Mouse (Mus musculus) right cerebral cortex, postnatal 25 days (tissue): Measurements from ENCODE around the gene Rgs16.
"Not testable (repeated sequence)": the region's sequence is repeated elsewhere in the genome, so short reads cannot be mapped to it uniquely, and the experiment has no call there.

ENCODE experiments used
- DNase-seq: peaks from one replicate; pipeline ENCODE4 v3.0.0; 2022

The Rgs16 gene

DNA sequence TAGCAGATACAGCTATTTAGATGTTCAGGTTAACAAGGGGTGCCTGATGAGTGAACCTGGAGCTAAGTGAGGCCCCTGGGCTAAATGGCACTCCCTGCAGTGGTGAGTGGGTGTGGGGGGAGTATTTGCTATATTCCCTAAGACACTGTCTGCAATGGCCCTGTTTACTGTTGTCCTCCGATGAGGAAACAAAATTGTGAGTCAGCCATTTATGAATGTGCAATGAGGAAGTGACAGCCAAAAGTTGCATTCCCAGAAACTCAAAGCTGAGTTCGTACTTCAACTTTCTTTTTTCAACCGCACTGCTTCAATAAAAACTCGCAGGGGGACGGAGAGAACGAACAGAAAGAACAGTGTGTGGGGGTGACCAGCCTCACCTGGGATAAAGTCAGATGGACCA lies 12.4 kb downstream of the Rgs16 start:
- no peak for DNase-seq

DNA sequence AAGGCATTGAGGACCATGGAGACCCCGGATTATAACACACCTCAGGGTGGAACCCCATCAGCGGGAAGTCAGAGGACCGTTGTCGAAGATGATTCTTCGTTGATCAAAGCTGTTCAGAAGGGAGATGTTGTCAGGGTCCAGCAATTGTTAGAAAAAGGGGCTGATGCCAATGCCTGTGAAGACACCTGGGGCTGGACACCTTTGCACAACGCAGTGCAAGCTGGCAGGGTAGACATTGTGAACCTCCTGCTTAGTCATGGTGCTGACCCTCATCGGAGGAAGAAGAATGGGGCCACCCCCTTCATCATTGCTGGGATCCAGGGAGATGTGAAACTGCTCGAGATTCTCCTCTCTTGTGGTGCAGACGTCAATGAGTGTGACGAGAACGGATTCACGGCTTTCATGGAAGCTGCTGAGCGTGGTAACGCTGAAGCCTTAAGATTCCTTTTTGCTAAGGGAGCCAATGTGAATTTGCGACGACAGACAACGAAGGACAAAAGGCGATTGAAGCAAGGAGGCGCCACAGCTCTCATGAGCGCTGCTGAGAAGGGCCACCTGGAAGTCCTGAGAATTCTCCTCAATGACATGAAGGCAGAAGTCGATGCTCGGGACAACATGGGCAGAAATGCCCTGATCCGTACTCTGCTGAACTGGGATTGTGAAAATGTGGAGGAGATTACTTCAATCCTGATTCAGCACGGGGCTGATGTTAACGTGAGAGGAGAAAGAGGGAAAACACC lies 13.7 kb downstream of the Rgs16 start:
- DNase-seq = no peak

DNA sequence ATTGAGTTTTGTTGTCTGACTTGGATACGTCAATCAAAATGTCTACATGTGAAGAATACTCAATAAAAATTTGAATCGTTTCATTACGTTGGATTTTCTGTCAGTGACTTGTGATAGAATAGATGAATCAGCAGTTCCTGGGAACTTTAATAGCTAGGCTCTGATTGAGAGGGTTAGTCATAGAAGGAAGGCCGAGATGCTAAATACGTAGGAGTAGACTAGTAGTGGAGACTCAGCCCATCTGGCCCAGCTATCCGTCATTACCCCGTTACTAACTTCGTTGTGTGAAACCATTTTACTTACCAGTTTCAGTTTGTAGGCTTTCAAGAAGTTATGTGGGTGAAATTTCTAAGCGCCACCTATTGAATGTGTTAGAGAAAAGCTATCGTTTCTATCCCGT lies 24.0 kb downstream of the Rgs16 start:
- no peak for DNase-seq

DNA sequence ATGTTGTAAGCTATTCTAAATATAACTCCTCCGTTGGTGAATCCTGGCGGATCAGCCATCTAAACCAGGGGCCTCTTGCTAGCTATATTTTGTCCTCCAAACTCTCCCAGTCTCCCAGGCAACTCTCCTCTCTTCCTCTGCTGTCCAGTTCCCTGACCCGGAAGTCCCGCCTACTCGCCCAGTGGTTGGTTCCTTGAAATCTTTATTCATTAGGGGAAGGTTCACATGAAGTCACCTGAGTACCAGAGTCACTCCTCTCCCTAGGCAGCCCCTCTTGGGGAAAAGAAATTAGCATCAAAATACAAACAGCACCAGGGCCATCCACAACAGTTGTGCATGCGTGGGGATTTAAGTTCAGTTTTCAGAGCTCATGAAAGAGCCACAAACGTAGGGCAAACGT lies 26.1 kb downstream of the Rgs16 start:
- no peak for DNase-seq

DNA sequence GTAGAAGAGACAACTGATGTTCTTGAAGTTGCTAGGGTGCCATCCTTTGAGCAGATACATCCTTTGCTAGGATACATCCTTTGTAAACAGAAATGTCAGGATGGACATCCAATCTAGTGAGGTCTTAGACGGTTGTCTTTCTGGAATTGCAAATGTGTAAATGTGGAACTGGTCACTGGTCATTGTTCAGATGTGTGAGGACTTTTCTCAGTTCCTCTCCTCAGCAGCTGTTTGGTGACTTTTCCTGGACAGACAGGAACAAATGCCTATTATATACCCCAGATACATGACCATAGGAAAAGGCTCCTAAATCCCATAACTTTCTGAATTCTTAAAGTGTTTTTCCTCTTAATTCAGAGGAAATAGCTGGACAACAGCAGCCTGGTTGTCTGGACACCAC lies 27.1 kb downstream of the Rgs16 start:
- DNase-seq = no peak

DNA sequence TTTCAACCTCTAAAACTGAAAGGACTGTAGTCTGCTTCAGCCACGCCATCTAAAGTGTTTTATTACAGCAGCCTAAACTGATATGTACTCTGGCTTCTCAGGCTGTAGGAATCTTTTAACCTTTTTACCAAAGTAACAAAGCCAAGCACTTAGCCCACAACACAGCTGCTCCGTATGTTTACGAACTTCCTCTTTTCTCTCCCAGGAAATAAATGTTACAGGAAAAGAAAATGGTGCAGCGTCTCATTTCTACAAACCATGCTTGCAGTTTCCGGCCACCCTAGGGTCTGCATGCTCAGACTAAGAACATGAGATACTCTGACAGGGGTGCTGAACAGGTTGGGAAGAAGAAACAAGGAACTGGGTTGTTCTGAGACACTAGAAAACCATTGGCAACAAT lies 28.3 kb downstream of the Rgs16 start:
- DNase-seq = no peak

DNA sequence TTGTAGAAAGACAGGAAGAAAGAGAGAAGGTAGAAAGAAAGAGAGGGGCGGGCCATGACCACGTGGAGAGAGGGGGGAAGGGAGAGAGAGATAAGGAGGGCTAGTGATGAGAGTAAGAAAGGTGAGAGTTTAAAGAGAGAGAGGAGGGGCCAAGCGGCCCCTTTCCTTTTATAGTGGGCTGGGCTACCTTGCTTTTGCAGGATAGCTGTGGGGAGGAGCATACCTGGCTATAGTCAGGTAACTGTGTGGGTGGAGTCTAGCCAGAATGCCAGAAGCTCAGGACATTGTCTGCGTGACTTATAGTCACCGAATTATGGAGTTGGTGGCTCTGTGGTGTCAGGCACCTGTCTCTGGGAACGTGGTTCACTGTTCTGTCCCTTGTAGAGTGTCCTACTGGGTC lies 29.4 kb downstream of the Rgs16 start:
- not testable (repeated sequence) for DNase-seq

DNA sequence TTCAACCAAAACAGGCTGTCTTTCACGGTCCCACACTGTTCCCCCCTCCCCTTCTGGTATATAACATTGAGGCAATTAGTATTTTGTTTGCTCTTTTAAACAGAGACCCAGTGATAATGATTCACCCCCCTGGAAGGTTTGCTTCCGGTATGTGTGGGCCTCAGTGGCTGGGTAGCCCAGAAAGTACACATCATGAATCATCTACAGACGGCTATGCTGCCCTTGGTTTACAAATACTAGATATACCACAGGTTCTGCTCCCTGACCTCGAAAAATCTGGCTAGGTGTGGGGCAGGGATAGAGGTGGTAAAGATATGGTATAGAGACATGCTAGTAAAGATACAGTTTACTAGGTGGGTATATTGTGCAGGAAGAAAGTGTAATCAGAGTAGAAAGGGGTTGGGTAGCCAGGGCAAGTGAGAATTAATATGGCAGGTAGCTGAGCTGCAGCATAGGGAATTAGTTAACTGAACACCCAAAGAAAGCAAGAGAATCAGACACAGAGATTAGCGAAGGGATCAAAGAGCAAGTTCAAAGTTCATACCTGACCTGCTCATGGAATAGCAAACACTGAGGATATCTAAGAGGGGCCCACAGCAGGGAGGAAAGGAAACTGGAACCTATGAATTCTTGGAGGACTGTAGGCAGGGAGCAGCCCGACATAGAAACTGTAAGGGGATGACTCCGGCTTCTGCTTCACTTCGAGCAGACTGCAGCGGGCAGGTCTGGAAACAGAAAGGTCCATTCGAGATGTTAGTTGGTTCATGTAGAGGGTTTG lies 30.0 kb downstream of the Rgs16 start:
- DNase-seq = no peak

DNA sequence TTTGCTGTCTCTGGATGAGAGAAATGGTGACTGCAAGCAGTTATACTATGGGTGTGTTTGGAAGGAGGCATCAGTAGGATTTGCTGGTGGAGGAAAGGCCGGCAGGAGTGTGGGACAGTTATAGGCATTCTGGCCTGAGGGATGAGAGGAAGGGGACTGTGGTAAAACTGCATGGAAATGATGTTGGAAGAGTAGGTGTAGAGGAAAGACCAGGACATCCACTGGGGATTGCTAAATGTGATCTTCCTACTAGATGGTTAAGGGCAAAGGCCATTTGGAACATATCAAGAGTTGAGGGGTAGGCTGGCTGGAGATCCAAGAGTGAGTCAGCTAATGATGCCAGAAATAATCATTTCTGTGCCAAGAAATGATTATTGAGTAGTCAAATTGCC lies 30.6 kb downstream of the Rgs16 start:
- DNase-seq = no peak

DNA sequence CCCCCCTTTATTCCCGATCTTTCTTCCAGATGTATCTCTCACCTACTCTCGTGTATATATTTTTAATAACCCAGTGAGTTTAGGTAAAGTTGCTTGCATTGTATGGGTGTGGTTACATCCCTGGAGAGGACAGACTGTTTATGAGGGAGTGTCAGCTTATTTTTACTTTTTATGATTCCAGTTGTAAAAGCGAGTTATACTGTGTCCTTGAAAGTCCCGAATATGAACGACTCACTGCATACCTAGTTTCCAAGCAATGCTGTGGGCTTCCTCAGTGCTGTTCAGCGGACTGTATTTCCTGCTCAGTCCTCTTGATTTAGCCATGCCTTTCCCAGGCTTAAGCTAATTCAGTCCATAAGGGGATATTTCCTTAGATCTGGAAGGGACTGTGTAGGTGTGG lies 35.0 kb downstream of the Rgs16 start:
- DNase-seq = no peak

DNA sequence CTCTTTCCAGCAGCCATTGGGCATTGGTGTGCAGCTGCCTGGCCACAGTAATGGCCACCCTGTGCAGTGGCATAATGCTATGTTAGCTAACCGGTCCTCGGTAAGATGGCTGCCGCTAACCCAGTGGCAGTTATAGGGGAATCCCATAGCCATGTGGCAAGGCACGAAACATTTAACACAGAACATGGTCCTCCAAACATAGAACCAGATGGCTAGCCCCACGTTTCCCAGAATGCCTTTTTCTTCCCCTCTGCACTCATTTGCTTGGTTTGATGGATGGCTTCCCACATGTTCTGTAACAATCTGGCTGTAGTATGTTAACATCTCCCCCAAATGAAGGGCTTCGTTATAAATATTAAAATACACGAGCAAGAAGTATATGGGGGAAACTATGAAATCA lies 36.1 kb downstream of the Rgs16 start:
- DNase-seq = no peak

DNA sequence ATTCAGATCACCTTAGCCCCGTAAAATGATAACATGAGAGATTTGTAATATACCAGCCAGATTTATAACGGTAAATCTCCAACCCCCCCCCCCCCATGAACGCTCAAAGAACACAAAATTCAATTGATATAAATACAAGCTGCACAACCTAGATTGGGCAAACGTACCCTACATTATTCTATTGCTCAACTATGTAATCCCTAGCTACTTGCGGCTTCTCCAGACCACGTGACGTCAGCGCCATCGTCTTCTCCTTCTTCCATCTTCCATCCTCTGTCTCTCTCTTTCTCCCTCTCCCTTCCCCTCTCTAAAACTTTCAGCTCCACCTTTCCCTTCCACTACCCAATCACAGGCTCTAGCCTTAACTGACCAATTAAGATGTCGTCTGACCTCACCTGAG lies 38.1 kb downstream of the Rgs16 start:
- no peak for DNase-seq

DNA sequence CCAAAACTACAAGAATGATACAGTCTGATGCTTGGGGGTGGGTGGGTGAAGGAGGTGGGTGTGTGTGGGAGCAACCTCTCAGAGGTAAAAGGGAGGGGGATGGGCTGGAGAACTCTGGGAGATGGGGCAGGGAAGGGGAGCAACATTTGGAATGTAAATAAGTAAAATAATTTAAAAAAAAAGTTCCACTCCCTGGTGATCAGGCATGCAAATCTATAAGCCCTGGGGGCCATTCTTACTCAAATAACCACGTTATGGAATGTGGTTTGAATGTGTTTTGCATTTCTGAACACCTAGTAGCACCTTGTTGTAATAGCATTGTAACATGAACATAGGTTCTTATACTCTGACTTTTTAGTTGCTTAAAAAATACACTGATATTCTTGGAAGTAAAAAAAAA lies 43.2 kb downstream of the Rgs16 start:
- no peak for DNase-seq

DNA sequence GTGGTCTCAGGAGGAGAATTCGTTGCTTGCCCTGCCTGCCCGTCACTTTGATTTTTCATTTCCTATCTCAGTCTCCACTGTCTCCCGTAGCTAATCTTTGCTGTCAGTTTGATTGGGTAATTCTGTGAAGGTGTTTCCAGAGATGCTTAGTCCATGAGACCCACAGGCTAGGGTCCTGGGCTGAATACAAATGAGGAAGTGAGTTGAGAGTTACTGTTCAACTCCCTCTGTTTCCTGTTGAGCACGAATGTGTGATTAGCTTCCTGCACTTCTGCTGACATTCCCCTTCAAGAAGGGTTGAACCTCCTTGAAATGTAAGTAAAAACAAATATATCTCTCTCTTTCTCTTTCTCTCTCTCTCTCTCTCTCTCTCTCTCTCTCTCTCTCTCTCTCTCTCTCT lies 45.5 kb downstream of the Rgs16 start:
- no peak for DNase-seq

DNA sequence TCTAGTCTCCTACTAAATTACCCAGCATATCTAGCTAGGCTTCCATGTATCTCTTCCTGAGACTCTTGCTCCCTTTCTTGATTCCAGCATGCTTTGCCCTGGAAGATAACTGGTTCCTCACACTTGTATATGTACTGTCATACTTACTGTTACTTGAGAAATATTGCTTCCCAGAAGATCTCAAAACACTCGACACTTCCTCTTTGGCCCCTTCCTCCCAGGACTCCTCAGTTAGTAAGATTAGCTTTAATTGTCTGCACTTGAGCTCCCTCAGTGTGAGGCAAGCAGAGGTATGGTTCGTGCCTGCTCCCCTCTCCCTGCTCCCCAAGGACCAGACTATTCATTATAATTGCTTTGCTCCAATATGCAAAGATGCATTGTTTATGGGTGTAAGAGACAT lies 50.6 kb downstream of the Rgs16 start:
- DNase-seq = no peak

DNA sequence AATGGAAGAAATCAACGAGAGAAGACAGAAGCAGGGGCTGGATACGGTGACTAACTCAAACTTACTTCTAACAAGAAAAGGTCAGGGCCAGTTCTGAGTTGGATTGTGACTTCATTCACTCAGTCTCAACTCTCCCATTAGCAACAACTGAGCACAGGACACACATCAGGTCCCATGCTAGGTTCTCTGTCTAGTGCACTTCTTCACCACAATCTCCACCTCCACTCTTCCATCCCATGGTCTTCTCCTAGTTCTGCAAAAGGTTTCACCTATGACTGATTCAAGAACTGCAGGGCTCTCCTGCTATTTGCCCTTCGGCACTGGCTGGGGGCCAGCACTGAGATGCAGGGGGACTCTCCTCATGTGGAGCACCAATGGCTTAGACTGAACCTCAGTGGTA lies 54.1 kb downstream of the Rgs16 start:
- DNase-seq = no peak
